Mouse (Mus musculus) spleen, postnatal 10 days (tissue): ENCODE measurements at regions not wholly inside any gene's neighbourhood (a gene's known extent, or its start where the extent isn't known, plus 50 kb on each side); places are given as distances from the start of the nearest gene placed in this dataset.

Experiments used
- DNase-seq, 2 experiments: peaks; one replicate each; pipeline ENCODE4 v3.0.0; 2021 to 2022; ENCODE audit warnings: low spot score in 2 of 2

- DNase-seq, result no peak
Measured at GRCm38 (mm10) chr1:186505051-186505711, 200.6 kb downstream of the Tgfb2 start.

- no peak for DNase-seq
Measured at GRCm38 (mm10) chr1:186501726-186502125, 204.1 kb downstream of the Tgfb2 start.

GRCm38 (mm10) chr1:186497872-186498271 lies 207.9 kb downstream of the Tgfb2 start:
- no peak for DNase-seq

GRCm38 (mm10) chr1:186497333-186497732 lies 208.5 kb downstream of the Tgfb2 start:
- DNase-seq, result no peak

- DNase-seq, result no peak
Measured at GRCm38 (mm10) chr1:186494411-186494783, 211.4 kb downstream of the Tgfb2 start.

GRCm38 (mm10) chr1:186493664-186494410 lies 212.0 kb downstream of the Tgfb2 start:
- no peak for DNase-seq

GRCm38 (mm10) chr1:186482177-186482576 lies 223.6 kb downstream of the Tgfb2 start:
- DNase-seq, result no peak

- DNase-seq, result no peak
Measured at GRCm38 (mm10) chr1:186480019-186480418, 225.8 kb downstream of the Tgfb2 start.

GRCm38 (mm10) chr1:186478428-186479238 lies 227.2 kb downstream of the Tgfb2 start:
- no peak for DNase-seq

- DNase-seq, result no peak
Measured at GRCm38 (mm10) chr1:186474844-186475243, 230.9 kb downstream of the Tgfb2 start.

GRCm38 (mm10) chr1:186474385-186474784 lies 231.4 kb downstream of the Tgfb2 start:
- DNase-seq, result no peak

- no peak for DNase-seq
Measured at GRCm38 (mm10) chr1:186472955-186473354, 232.8 kb downstream of the Tgfb2 start.

GRCm38 (mm10) chr1:186465526-186465925 lies 240.3 kb downstream of the Tgfb2 start:
- DNase-seq, result no peak

- no peak for DNase-seq
Measured at GRCm38 (mm10) chr1:186460742-186461141, 245.0 kb downstream of the Tgfb2 start.

GRCm38 (mm10) chr1:186458099-186458637 lies 247.6 kb downstream of the Tgfb2 start:
- DNase-seq, result no peak

GRCm38 (mm10) chr1:186457098-186457497 lies 248.7 kb downstream of the Tgfb2 start:
- no peak for DNase-seq

GRCm38 (mm10) chr1:186456131-186456530 lies 249.7 kb downstream of the Tgfb2 start:
- DNase-seq, result peak in 1 of 2 experiments; percentile 30

GRCm38 (mm10) chr1:186455177-186455660 lies 250.6 kb downstream of the Tgfb2 start:
- no peak for DNase-seq

- no peak for DNase-seq
Measured at GRCm38 (mm10) chr1:186454393-186455085, 251.2 kb downstream of the Tgfb2 start.

GRCm38 (mm10) chr1:186448841-186449650 lies 256.7 kb downstream of the Tgfb2 start:
- no peak for DNase-seq

- no peak for DNase-seq
Measured at GRCm38 (mm10) chr1:186447521-186447920, 258.3 kb downstream of the Tgfb2 start.
